Mouse (Mus musculus): ENCODE results near the gene Mfap1a. TPM values are rescaled to one million over a fixed set of nuclear protein-coding genes. Genes with fewer than 3 reads are reported as not detected.

Mfap1a gene
- total RNA-seq, 2 experiments from 2014 or later, result 31.7 to 39.0 TPM

GRCm38 (mm10) chr2:121442259-121443067, 64.0 kb downstream of the Mfap1a start:
- peak; percentile 74 to 86 for DNase-seq

Small RNA genes lying within 50 kb of the gene (microRNA-seq; reads per million reads assigned to microRNA genes)
- 0 reads per million in 2 experiments for gene Gm22953

Other genes with a start within 250 kb of the Mfap1a start
- 10 to 100 TPM; 28.1 to 28.4 TPM for gene Trp53bp1, start 235.3 kb downstream of the Mfap1a start, total RNA-seq (2021)
- 1 to 10 TPM; 3.5 to 3.8 TPM for gene Map1a, start 217.1 kb downstream of the Mfap1a start, total RNA-seq (2021)
- gene Ppip5k1, start 151.3 kb downstream of the Mfap1a start, total RNA-seq (2021), result 10 to 100 TPM; 87.5 to 93.6 TPM
- gene Ckmt1, start 149.0 kb downstream of the Mfap1a start, total RNA-seq (2021), result 1 to 10 TPM; 1.2 to 2.7 TPM
- not detected for gene Strc, start 119.5 kb downstream of the Mfap1a start, total RNA-seq (2021)
- 100 to 1,000 TPM; 113 to 144 TPM for gene Pdia3, start 92.9 kb downstream of the Mfap1a start, total RNA-seq (2021)
- 1 to 10 TPM; 3.1 to 4.4 TPM for gene Catsper2, start 92.9 kb downstream of the Mfap1a start, total RNA-seq (2021)
- under 1 TPM in 1 of 2 experiments, not detected in 1; 0.57 TPM for gene Ell3, start 62.4 kb downstream of the Mfap1a start, total RNA-seq (2021)
- gene Serf2, start 57.5 kb downstream of the Mfap1a start, total RNA-seq (2021), result 100 to 1,000 TPM; 366 to 459 TPM
- gene Hypk, start 53.4 kb downstream of the Mfap1a start, total RNA-seq (2021), result 10 to 100 TPM; 17.8 to 23.7 TPM
- gene Serinc4, start 49.9 kb downstream of the Mfap1a start, total RNA-seq (2021), result not detected
- gene Mfap1b, start 32.6 kb downstream of the Mfap1a start, total RNA-seq (2021), result 10 to 100 TPM; 29.3 to 31.7 TPM
- gene Wdr76, start 58 bp upstream of the Mfap1a start, total RNA-seq (2021), result 1 to 10 TPM; 2.9 to 3.5 TPM